Mouse (Mus musculus) heart, postnatal 0 days (tissue): ENCODE results near the gene Lsm12. TPM values are rescaled to one million over a fixed set of nuclear protein-coding genes. Genes with fewer than 3 reads are reported as not detected.
A peak's percentile ranks its signal among the peaks of the same experiment; 100 is the strongest.

Experiments used
- ATAC-seq: fragments of 200-750 bp; cut with Nextera tagmentation; 2 replicates; pipeline ENCODE4 v1.8.0; 2017; ENCODE audit warnings: low read depth, moderate number of reproducible peaks, moderate library complexity; ENCODE audit not compliant: insufficient read depth
- DNase-seq: peaks from one replicate; pipeline ENCODE4 v3.0.0-alpha.2; 2016; ENCODE audit warnings: low spot score
- H3K27ac ChIP-seq: fragments of 300-500 bp; sonication (generic); 2 replicates; pipeline ENCODE4 v1.5.1; 2014; ENCODE audit warnings: low read depth, mild to moderate bottlenecking
- H3K27me3 ChIP-seq: fragments of 300-500 bp; sonication (generic); 2 replicates; pipeline ENCODE4 v1.6.1; 2014; ENCODE audit warnings: low read length, mixed read lengths; ENCODE audit not compliant: control insufficient read depth, insufficient read depth
- H3K36me3 ChIP-seq: fragments of 300-500 bp; sonication (generic); replicated peaks from 2 replicates; pipeline ENCODE4 v1.6.1; 2014; ENCODE audit warnings: low read length, mixed read lengths; ENCODE audit not compliant: control insufficient read depth, insufficient read depth
- H3K4me1 ChIP-seq: fragments of 300-500 bp; sonication (generic); 2 replicates; pipeline ENCODE4 v1.6.1; 2014; ENCODE audit warnings: antibody characterized with exemption; ENCODE audit not compliant: control insufficient read depth, insufficient read depth
- H3K4me2 ChIP-seq: fragments of 300-500 bp; sonication (generic); 2 replicates; pipeline ENCODE4 v1.6.1; 2014; ENCODE audit warnings: low read depth, mild to moderate bottlenecking, low read length, moderate library complexity
- H3K4me3 ChIP-seq: fragments of 300-500 bp; sonication (generic); 2 replicates; pipeline ENCODE4 v1.5.1; 2014; ENCODE audit warnings: low read depth, low read length
- H3K9ac ChIP-seq: fragments of 300-500 bp; sonication (generic); replicated peaks from 2 replicates; pipeline ENCODE4 v1.6.1; 2014; ENCODE audit warnings: low read depth, low read length, mixed read lengths
- H3K9me3 ChIP-seq: fragments of 300-500 bp; sonication (generic); replicated peaks from 2 replicates; pipeline ENCODE4 v1.6.1; 2016; ENCODE audit warnings: low read length; ENCODE audit not compliant: control insufficient read depth
- CTCF ChIP-seq: IDR thresholded peaks from 2 replicates; pipeline ENCODE4 v1.5.1; 2016; ENCODE audit warnings: antibody characterized with exemption, control low read depth, low read depth
- EP300 ChIP-seq: IDR thresholded peaks from 2 replicates; pipeline ENCODE4 v1.6.1; 2016; ENCODE audit warnings: antibody characterized with exemption, low read depth
- WGBS: fragments of 180-500 bp; shearing (Covaris S2); extraction: QIAGEN DNeasy Blood & Tissue Kit; methylation state at CpG from one replicate; pipeline ENCODE4 v1.1.7; 2014; 5-methylcytosine and 5-hydroxymethylcytosine counted together
- polyA plus RNA-seq: library from polyadenylated mRNA; unstranded; fragments of >200 nt; fragmentation: Nextera tagmentation; extraction: Ambion mirVana; gene quantifications from 2 replicates; pipeline ENCODE4 v1.2.1, GENCODE M21; 2015
- total RNA-seq: library from RNA; depleted of rRNA; stranded (reverse); fragments of >200 nt; gene quantifications from 2 replicates; pipeline ENCODE4 v1.2.3, GENCODE M21; 2014; ENCODE audit warnings: low replicate concordance

Lsm12 gene
- total and polyA plus RNA-seq, 2 experiments from 2014 or later: 36.0 to 92.7 TPM

- no peak overlapping the region for H3K27ac ChIP-seq
- H3K4me2 ChIP-seq: no peak overlapping the region
- TF ChIP-seq CTCF: peak; percentile 59
- TF ChIP-seq EP300: no peak
- H3K27me3 ChIP-seq: no peaks in the 10 kb centered on the region
- no peak overlapping the region for H3K9ac ChIP-seq
- no peak overlapping the region for H3K4me3 ChIP-seq
- peaks cover 59% of the 10 kb centered on the region for H3K4me1 ChIP-seq
- H3K36me3 ChIP-seq: peaks cover 14% of the 10 kb centered on the region
- WGBS: 16% methylated on average over 2 of the region's 2 CpGs
- H3K9me3 ChIP-seq: no peaks in the 10 kb centered on the region
- DNase-seq (peak; percentile 59), ATAC-seq (no peak)
Measured at GRCm38 (mm10) chr11:102209742-102210141, 24.6 kb upstream of the Lsm12 start.

DNA sequence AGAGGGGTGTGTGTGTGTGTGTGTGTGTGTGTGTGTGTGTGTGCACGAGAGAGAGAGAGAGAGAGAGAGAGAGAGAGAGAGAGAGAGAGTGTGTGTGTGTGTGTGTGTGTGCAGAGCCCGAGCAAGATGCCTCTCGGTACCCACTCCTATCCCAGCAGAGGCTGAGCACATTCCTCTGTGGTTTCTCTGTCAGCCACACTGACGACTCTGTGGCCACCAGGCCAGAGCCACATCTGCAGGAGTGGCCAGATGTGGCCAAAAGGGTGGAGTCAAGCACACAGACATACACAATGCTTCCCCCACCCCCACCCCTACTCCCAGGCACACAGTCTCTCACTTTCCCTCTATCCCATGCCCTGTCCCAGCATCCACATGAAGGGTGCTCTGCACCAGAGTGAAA lies 23.8 kb upstream of the Lsm12 start:
- peaks cover 22% of the 10 kb centered on the region for H3K36me3 ChIP-seq
- TF ChIP-seq CTCF (no peak), EP300 (no peak)
- H3K4me3 ChIP-seq: no peak overlapping the region
- WGBS: 18% methylated on average over 3 of the region's 4 CpGs
- DNase-seq (no peak), ATAC-seq (no peak; the same call in 1 of the 2 replicates)
- peaks cover 50% of the 10 kb centered on the region for H3K4me1 ChIP-seq
- H3K9ac ChIP-seq: no peak overlapping the region
- no peaks in the 10 kb centered on the region for H3K27me3 ChIP-seq
- no peak overlapping the region for H3K4me2 ChIP-seq
- no peaks in the 10 kb centered on the region for H3K9me3 ChIP-seq
- peak overlapping the region; percentile 52; the same call in 1 of the 2 replicates for H3K27ac ChIP-seq

- Histone ChIP-seq H3K36me3 (peaks cover 27% of the 10 kb centered on the region), H3K9ac (no peak overlapping the region; the same call in 1 of the 2 replicates), H3K4me3 (no peak overlapping the region), H3K4me2 (peak overlapping the region; percentile 25; the same call in 1 of the 2 replicates), H3K9me3 (no peaks in the 10 kb centered on the region), H3K27me3 (no peaks in the 10 kb centered on the region), H3K4me1 (peaks cover 43% of the 10 kb centered on the region), H3K27ac (peak overlapping the region; percentile 59)
- peak; percentile 31 for ATAC-seq
- WGBS: 25% methylated on average over 10 of the region's 11 CpGs
- peak; percentile 54 for DNase-seq
- TF ChIP-seq EP300 (no peak), CTCF (no peak)
Measured at GRCm38 (mm10) chr11:102207825-102208777, 23.0 kb upstream of the Lsm12 start.

DNA sequence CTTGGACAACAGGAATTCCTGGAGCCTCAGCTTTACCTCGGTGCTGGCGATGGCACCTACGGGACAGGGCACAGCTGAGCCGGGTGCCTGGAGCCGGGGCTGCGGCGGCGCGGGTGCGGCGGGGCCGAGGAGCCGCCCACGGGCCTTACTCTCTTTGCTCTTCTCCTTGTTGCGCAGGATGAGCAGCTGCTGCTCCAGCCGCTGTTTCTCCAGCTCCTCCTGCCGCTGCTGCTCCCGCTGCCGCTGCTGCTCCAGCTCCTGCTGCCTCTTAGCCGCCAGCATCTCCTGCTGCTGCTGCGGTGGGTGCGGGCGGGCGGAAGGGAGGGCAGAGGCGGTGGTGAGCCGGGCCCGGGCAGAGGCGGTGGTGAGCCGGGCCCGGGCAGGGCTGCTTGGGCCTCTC lies 21.4 kb upstream of the Lsm12 start:
- H3K9ac ChIP-seq: no peak overlapping the region
- no peak overlapping the region for H3K27ac ChIP-seq
- H3K36me3 ChIP-seq: peaks cover 43% of the 10 kb centered on the region

GRCm38 (mm10) chr11:102201408-102201821 lies 16.3 kb upstream of the Lsm12 start:
- Histone ChIP-seq H3K9me3 (no peaks in the 10 kb centered on the region), H3K4me2 (no peak overlapping the region), H3K4me3 (no peak overlapping the region), H3K4me1 (no peaks in the 10 kb centered on the region), H3K27me3 (no peaks in the 10 kb centered on the region), H3K27ac (no peak overlapping the region), H3K36me3 (peaks cover 90% of the 10 kb centered on the region), H3K9ac (no peak overlapping the region)
- DNase-seq: no peak
- no peak for ATAC-seq
- 79% methylated on average over 12 of the region's 12 CpGs for WGBS
- TF ChIP-seq CTCF (no peak), EP300 (no peak)

More for the DNA sequence above, 21.4 kb upstream of the Lsm12 start:
- peaks cover 34% of the 10 kb centered on the region for H3K4me1 ChIP-seq
- 80% methylated on average over 30 of the region's 30 CpGs for WGBS
- no peaks in the 10 kb centered on the region for H3K27me3 ChIP-seq
- H3K9me3 ChIP-seq: no peaks in the 10 kb centered on the region
- no peak overlapping the region for H3K4me2 ChIP-seq
- TF ChIP-seq EP300: no peak
- TF ChIP-seq CTCF: no peak
- ATAC-seq (no peak), DNase-seq (no peak)
- H3K4me3 ChIP-seq: no peak overlapping the region
